Mouse (Mus musculus) testis, postnatal 14 days (tissue): ENCODE data around the gene Steap4.
"Not testable (repeated sequence)": the region's sequence is repeated elsewhere in the genome, so short reads cannot be mapped to it uniquely, and the experiment has no call there.

Experiments
- DNase-seq: peaks from one replicate; pipeline ENCODE4 v3.0.0; 2021; ENCODE audit warnings: low spot score

The Steap4 gene

DNA sequence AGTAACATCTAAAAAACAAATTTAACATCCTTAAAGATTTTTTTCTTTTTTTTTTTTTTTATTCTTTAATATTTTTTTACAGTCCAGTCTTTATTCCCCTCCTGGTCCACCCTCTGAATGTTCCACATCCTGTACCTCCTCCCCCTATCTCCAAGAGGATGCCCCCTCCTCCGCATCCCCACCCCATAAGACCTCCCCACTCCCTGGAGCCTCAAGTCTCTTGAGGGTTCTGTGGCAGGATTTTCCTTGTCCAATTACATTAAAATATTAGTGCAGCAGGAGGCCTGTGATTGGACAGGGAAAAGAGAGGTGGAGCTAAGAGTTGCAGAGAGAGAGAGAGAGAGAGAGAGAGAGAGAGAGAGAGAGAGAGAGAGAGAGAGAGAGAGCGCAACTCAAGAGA is 31.4 kb downstream of the Steap4 start:
- DNase-seq = not testable (repeated sequence)

GRCm38 (mm10) chr5:7993766-7994165 is 33.5 kb downstream of the Steap4 start:
- DNase-seq = no peak

- DNase-seq = no peak
Measured at GRCm38 (mm10) chr5:7995288-7995897, 35.1 kb downstream of the Steap4 start.

GRCm38 (mm10) chr5:7996401-7997044 is 36.3 kb downstream of the Steap4 start:
- DNase-seq = no peak

DNA sequence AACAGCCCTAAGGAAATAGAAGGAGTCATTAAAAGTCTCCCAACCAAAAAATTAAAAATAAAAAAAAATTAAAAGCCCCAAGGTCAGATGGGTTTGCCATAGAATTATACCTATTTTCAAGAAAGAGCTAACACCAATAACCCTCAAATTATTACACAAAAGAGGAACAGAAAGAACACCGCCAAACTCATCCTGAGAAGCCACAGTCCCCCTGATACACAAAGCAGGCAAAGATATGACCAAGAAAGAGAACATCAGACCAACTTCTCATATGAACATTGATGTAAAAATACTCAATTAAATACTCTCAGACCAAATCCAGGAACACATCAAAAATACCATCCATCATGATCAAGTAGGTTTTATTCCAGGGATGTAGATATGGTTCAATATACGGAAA is 36.8 kb downstream of the Steap4 start:
- DNase-seq = no peak

DNA sequence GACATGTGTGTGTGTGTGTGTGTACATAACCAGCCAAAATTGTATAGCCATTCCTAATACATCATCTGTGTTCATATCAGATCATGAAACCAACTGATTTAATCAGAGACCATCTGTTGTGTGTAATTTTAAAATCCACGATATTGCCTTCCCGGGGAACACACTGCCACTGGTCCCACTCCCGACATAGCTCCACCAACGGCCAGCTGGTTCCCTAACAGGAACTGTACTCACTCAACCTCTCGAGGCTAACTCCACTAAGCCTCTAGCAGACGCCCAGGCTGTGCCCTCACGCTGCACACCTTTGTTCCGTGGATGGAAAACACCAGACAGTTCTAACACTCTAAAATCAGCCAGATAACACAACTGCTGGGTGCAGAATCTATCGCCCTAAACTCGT is 40.2 kb downstream of the Steap4 start:
- no peak for DNase-seq

DNA sequence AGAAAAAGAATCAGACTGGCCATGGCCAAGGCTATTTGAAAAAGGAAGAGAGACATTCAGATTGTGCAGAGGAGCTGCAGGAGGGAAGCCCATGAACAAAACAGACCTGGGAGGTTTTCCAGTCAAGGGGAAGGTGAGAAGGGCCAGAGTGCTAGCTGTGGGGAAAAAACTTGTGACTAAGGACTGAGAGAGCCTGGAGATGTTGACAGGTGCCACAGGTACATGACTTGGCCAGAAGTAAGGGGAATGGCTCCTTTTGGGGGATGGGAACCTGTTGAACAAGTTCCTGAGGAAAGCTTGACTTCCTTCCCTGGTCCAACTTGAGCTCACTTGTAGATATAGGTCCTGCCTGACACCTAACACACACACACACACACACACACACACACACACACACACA is 42.6 kb downstream of the Steap4 start:
- no peak for DNase-seq

- DNase-seq = no peak
Measured at GRCm38 (mm10) chr5:8013276-8013675, 53.0 kb downstream of the Steap4 start.
